Mouse (Mus musculus) gonadal fat pad, adult 2 months (tissue): ENCODE data around the gene Prnp. TPM values are rescaled to one million over a fixed set of nuclear protein-coding genes. Genes with fewer than 3 reads are reported as not detected.

ENCODE experiments used
- DNase-seq: peaks from one replicate; pipeline ENCODE4 v3.0.0-alpha.2; 2012; ENCODE audit warnings: low read depth
- polyA plus RNA-seq: library from polyadenylated mRNA; depleted of rRNA; stranded (reverse); fragments of >200 nt; gene quantifications from 2 replicates; pipeline ENCODE4 v1.2.3, GENCODE M21; 2012

The Prnp gene
- polyA plus RNA-seq, 1 experiment = 152 TPM

- DNase-seq = no peak
These were observed 39.4 kb downstream of the Prnp start for GRCm38 (mm10) chr2:131948916-131949639.

- no peak for DNase-seq
These were observed 40.3 kb downstream of the Prnp start for GRCm38 (mm10) chr2:131949767-131950597.

GRCm38 (mm10) chr2:131950598-131951095 is 40.9 kb downstream of the Prnp start, which contains the start of gene Prnd:
Prnd (plus strand) TSS chr2:131950861.
- no peak for DNase-seq

GRCm38 (mm10) chr2:131952456-131952855 is 42.7 kb downstream of the Prnp start:
- DNase-seq = no peak

DNA sequence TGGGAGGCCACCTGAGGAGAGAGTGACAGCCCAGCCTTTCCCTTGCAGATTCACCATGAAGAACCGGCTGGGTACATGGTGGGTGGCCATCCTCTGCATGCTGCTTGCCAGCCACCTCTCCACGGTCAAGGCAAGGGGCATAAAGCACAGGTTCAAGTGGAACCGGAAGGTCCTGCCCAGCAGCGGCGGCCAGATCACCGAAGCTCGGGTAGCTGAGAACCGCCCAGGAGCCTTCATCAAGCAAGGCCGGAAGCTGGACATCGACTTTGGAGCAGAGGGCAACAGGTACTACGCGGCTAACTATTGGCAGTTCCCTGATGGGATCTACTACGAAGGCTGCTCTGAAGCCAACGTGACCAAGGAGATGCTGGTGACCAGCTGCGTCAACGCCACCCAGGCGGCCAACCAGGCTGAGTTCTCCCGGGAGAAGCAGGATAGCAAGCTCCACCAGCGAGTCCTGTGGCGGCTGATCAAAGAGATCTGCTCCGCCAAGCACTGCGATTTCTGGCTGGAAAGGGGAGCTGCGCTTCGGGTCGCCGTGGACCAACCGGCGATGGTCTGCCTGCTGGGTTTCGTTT is 43.3 kb downstream of the Prnp start:
- no peak for DNase-seq

GRCm38 (mm10) chr2:131953711-131954110 is 44.0 kb downstream of the Prnp start:
- DNase-seq = no peak

- DNase-seq = no peak
These were observed 45.1 kb downstream of the Prnp start for GRCm38 (mm10) chr2:131954835-131955234.

GRCm38 (mm10) chr2:131955264-131955663 is 45.5 kb downstream of the Prnp start:
- no peak for DNase-seq

GRCm38 (mm10) chr2:131956336-131957256 is 46.9 kb downstream of the Prnp start:
- no peak for DNase-seq

DNA sequence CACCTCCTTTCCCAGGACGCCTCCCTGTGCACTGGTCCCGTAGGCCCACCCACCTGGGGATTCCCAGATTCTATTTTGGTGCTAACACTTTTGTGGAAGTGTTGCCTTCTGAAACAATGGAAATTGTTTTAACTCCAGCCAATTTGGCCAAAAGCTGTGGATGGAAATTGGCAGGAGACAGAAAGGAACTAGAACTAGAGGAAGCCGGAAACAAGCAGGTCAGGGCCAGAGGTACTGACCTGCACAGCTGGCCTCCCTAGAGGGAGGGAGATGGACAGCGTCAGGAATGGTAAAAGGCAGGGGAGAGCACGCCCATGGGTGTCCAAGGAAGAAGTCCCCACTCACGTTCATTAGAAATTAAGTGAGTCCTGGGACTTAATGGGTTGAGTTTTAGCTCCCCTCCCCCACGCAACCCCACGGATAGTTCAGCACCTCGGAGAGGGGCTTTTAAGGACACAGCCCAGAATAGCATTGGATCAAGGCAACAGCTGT is 48.0 kb downstream of the Prnp start:
- DNase-seq = no peak

- no peak for DNase-seq
These were observed 51.9 kb downstream of the Prnp start for GRCm38 (mm10) chr2:131961671-131962070.

- no peak for DNase-seq
These were observed 60.9 kb downstream of the Prnp start for GRCm38 (mm10) chr2:131970597-131970996.

DNA sequence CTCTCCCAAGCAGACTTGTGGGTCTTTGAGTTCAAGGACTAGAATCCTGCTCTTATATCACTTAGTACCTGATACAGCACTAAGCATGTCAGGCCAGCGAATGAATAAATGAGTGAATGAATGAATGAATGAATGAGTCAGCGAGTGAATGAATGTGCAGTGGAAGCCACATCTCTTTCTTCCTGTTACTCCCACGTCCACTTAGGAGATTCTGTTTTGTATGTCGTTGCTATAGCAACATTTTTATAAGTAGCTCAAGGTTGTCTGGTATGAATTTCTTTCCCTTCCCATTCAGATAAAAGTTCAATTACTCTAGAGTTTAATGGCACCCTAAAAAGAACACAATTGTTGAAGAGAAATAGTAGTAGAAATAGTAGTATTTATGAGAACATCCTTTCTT is 61.4 kb downstream of the Prnp start:
- DNase-seq = no peak

DNA sequence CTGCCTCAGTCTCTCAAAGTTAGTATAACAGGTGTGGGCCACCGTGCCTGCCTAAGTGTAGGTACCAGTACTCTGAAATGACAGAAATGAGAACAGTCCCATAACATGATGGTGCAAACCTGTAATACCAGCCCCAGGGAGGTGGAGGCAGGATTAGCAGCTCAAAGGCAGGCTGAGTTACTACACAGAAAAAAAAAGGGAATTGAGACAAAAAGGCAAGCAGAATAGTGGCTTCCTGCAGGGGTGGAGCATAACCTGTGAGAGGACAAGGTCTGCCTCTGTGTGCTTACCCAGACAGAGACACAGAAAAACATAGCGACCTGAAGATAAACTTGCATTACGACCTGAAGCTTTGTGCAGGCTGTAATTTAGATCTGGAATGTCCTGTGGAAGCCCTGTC is 66.9 kb downstream of the Prnp start:
- no peak for DNase-seq

GRCm38 (mm10) chr2:131980866-131981265 is 71.1 kb downstream of the Prnp start:
- no peak for DNase-seq

DNA sequence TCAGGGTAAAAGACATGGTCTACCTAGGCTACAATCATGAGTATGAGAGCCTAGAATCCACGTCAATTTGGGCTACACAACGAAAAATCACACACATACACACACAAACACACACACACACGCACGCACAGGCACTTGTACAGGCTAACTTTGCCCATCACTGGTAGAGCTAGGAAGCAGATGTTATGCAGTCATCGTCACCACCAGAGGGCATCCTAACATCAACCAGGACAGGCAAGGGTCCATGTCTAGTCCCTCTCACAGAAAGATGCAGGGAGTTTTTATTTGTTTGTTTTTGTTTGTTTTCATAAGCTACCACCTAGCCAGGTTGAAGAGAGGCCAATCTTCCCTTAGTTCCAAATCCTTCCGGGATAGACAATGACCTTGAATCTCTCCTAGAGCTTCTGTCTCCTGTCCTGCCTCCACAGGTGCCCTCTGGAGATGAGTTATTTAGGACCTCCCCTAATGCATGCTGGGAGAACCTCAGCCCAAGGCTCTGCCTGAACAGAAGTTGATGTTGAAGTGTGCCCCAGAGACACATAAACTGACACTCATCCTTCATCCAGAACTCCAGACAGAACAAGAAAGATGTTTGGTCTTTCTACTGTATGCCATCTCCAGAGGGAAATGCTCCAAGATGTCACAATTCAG is 72.9 kb downstream of the Prnp start:
- DNase-seq = no peak

- no peak for DNase-seq
These were observed 78.2 kb downstream of the Prnp start for GRCm38 (mm10) chr2:131987950-131988349.
